Mouse (Mus musculus) heart, postnatal 0 days (tissue): ENCODE results near the gene Fcrl6.

Experiments
- CTCF ChIP-seq: IDR thresholded peaks from 2 replicates; pipeline ENCODE4 v1.5.1; 2016; ENCODE audit warnings: antibody characterized with exemption, control low read depth, low read depth
- EP300 ChIP-seq: IDR thresholded peaks from 2 replicates; pipeline ENCODE4 v1.6.1; 2016; ENCODE audit warnings: antibody characterized with exemption, low read depth

DNA sequence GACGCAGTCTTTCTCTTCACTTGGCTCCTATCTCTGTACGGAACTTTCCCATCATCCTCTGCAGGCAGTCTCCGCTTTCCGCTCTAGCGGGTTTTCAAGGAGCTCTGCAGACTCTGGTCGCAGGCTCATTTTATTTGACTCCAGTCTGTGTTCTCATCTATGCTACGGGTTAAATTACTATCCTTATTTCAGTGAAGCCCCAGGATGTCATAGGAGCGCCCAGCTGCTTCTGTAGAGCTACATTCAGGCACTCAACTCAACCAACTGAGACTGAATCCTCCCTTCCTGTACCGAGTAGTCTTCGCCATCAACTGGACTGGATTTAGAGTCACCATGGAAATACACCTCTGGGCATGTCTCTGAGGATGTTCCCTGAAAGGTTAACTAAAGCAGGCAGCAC lies 12.3 kb upstream of the Fcrl6 start:
- TF ChIP-seq CTCF: no peak
- no peak for TF ChIP-seq EP300
